Mouse (Mus musculus) hindbrain, embryonic 14.5 days (tissue): ENCODE results near the gene Irf2bp2. TPM values are rescaled to one million over a fixed set of nuclear protein-coding genes. Genes with fewer than 3 reads are reported as not detected.
"Not testable (repeated sequence)": the region's sequence is repeated elsewhere in the genome, so short reads cannot be mapped to it uniquely, and the experiment has no call there.

Experiments
- ATAC-seq: fragments of 200-750 bp; cut with Nextera tagmentation; 2 replicates; pipeline ENCODE4 v1.8.0; 2017; ENCODE audit warnings: moderate number of reproducible peaks, mild to moderate bottlenecking, moderate TSS enrichment, moderate library complexity; ENCODE audit not compliant: low FRiP score
- DNase-seq: peaks from one replicate; pipeline ENCODE4 v3.0.0-alpha.2; 2015; ENCODE audit warnings: low spot score
- H3K27ac ChIP-seq: fragments of 300-500 bp; sonication (generic); 2 replicates; pipeline ENCODE4 v1.5.1; 2014; ENCODE audit warnings: mild to moderate bottlenecking, moderate library complexity
- H3K27me3 ChIP-seq: fragments of 300-500 bp; sonication (generic); 2 replicates; pipeline ENCODE4 v1.6.1; 2014; ENCODE audit warnings: mild to moderate bottlenecking, low read length, mixed read lengths; ENCODE audit not compliant: control insufficient read depth, insufficient read depth
- H3K36me3 ChIP-seq: fragments of 300-500 bp; sonication (generic); replicated peaks from 2 replicates; pipeline ENCODE4 v1.6.1; 2014; ENCODE audit not compliant: control insufficient read depth, insufficient read depth
- H3K4me1 ChIP-seq: fragments of 300-500 bp; sonication (generic); replicated peaks from 2 replicates; pipeline ENCODE4 v1.6.1; 2014; ENCODE audit warnings: antibody characterized with exemption, low read length, mixed read lengths; ENCODE audit not compliant: control insufficient read depth, insufficient read depth
- H3K4me2 ChIP-seq: fragments of 300-500 bp; sonication (generic); replicated peaks from 2 replicates; pipeline ENCODE4 v1.6.1; 2014; ENCODE audit warnings: mild to moderate bottlenecking, moderate library complexity
- H3K4me3 ChIP-seq: fragments of 300-500 bp; sonication (generic); replicated peaks from 2 replicates; pipeline ENCODE4 v1.5.1; 2014; ENCODE audit warnings: mild to moderate bottlenecking, low read length
- H3K9ac ChIP-seq: fragments of 300-500 bp; sonication (generic); 2 replicates; pipeline ENCODE4 v1.6.1; 2014
- H3K9me3 ChIP-seq: fragments of 300-500 bp; sonication (generic); 2 replicates; pipeline ENCODE4 v1.6.1; 2016; ENCODE audit warnings: low read length; ENCODE audit not compliant: control insufficient read depth
- WGBS: fragments of 180-500 bp; shearing (Covaris S2); extraction: QIAGEN DNeasy Blood & Tissue Kit; methylation state at CpG from one replicate; pipeline ENCODE4 v1.1.7; 2014; 5-methylcytosine and 5-hydroxymethylcytosine counted together
- polyA plus RNA-seq: library from polyadenylated mRNA; unstranded; fragments of >200 nt; fragmentation: Nextera tagmentation; extraction: Ambion mirVana; gene quantifications from 2 replicates; pipeline ENCODE4 v1.2.1, GENCODE M21; 2014

Irf2bp2 gene
- polyA plus RNA-seq, 1 experiment from 2014 or later = 7.4 TPM

- no peak for ATAC-seq
- Histone ChIP-seq H3K9ac (no peak overlapping the region), H3K27me3 (no peaks in the 10 kb centered on the region), H3K9me3 (no peaks in the 10 kb centered on the region), H3K4me1 (peaks cover 16% of the 10 kb centered on the region; the same call in 1 of the 2 replicates), H3K36me3 (no peaks in the 10 kb centered on the region), H3K4me2 (no peak overlapping the region), H3K4me3 (no peak overlapping the region), H3K27ac (no peak overlapping the region)
- no peak for DNase-seq
- 92% methylated on average over 11 of the region's 11 CpGs for WGBS
Observed at GRCm38 (mm10) chr8:126609556-126610263, 15.9 kb upstream of the Irf2bp2 start.

GRCm38 (mm10) chr8:126603241-126603947, 9.6 kb upstream of the Irf2bp2 start:
- 42% methylated on average over 8 of the region's 8 CpGs for WGBS
- ATAC-seq = no peak

GRCm38 (mm10) chr8:126602641-126603040, 8.9 kb upstream of the Irf2bp2 start:
- no peaks in the 10 kb centered on the region for H3K9me3 ChIP-seq
- no peaks in the 10 kb centered on the region for H3K36me3 ChIP-seq
- no peak for ATAC-seq
- no peak overlapping the region for H3K4me2 ChIP-seq
- H3K27me3 ChIP-seq = no peaks in the 10 kb centered on the region
- no peak overlapping the region for H3K4me3 ChIP-seq
- DNase-seq = no peak
- H3K27ac ChIP-seq = peak overlapping the region; percentile 9; the same call in 1 of the 2 replicates
- H3K9ac ChIP-seq = 0 out of 2 replicates have a peak overlapping the region, but pooled peaks have one; percentile 32
- peaks cover 30% of the 10 kb centered on the region for H3K4me1 ChIP-seq
- 31% methylated on average over 8 of the region's 8 CpGs for WGBS

More at GRCm38 (mm10) chr8:126603241-126603947, 9.6 kb upstream of the Irf2bp2 start:
- Histone ChIP-seq H3K9me3 (no peaks in the 10 kb centered on the region), H3K4me3 (no peak overlapping the region), H3K27me3 (no peaks in the 10 kb centered on the region), H3K4me1 (peaks cover 31% of the 10 kb centered on the region), H3K4me2 (no peak overlapping the region), H3K9ac (no peak overlapping the region), H3K36me3 (no peaks in the 10 kb centered on the region), H3K27ac (peak overlapping the region; percentile 9)
- DNase-seq = no peak

- Histone ChIP-seq H3K4me2 (no peak overlapping the region), H3K4me1 (peaks cover 37% of the 10 kb centered on the region), H3K4me3 (no peak overlapping the region), H3K27ac (peak overlapping the region; percentile 16; the same call in 1 of the 2 replicates), H3K27me3 (no peaks in the 10 kb centered on the region), H3K9ac (no peak overlapping the region), H3K36me3 (no peaks in the 10 kb centered on the region), H3K9me3 (no peaks in the 10 kb centered on the region)
- DNase-seq (no peak), ATAC-seq (no peak)
- WGBS = 11% methylated on average over 5 of the region's 5 CpGs
Observed at GRCm38 (mm10) chr8:126601325-126601724, 7.5 kb upstream of the Irf2bp2 start.

- no peak for ATAC-seq
Observed at GRCm38 (mm10) chr8:126600816-126601243, 7.0 kb upstream of the Irf2bp2 start.

GRCm38 (mm10) chr8:126600388-126600787, 6.6 kb upstream of the Irf2bp2 start:
- peaks cover 46% of the 10 kb centered on the region for H3K4me1 ChIP-seq
- not testable (repeated sequence) for H3K27ac ChIP-seq, H3K4me3 ChIP-seq, H3K9ac ChIP-seq, DNase-seq, H3K27me3 ChIP-seq, H3K4me2 ChIP-seq, H3K36me3 ChIP-seq, H3K9me3 ChIP-seq, ATAC-seq
- 91% methylated on average over 5 of the region's 6 CpGs for WGBS

More at GRCm38 (mm10) chr8:126600816-126601243, 7.0 kb upstream of the Irf2bp2 start:
- no peak for DNase-seq
- no peak overlapping the region for H3K9ac ChIP-seq
- no peaks in the 10 kb centered on the region for H3K27me3 ChIP-seq
- H3K36me3 ChIP-seq = no peaks in the 10 kb centered on the region
- H3K4me1 ChIP-seq = peaks cover 42% of the 10 kb centered on the region
- no peak overlapping the region for H3K4me3 ChIP-seq
- H3K27ac ChIP-seq = peak overlapping the region; percentile 16; the same call in 1 of the 2 replicates
- WGBS = 5% methylated on average over 7 of the region's 7 CpGs
- no peaks in the 10 kb centered on the region for H3K9me3 ChIP-seq
- H3K4me2 ChIP-seq = no peak overlapping the region

GRCm38 (mm10) chr8:126599297-126599696, 5.5 kb upstream of the Irf2bp2 start:
- Histone ChIP-seq H3K4me2 (no peak overlapping the region), H3K9me3 (no peaks in the 10 kb centered on the region), H3K36me3 (no peaks in the 10 kb centered on the region), H3K4me1 (peaks cover 54% of the 10 kb centered on the region), H3K9ac (no peak overlapping the region), H3K27me3 (no peaks in the 10 kb centered on the region), H3K27ac (no peak overlapping the region), H3K4me3 (no peak overlapping the region)
- WGBS = 91% methylated on average over 4 of the region's 4 CpGs
- ATAC-seq = no peak
- DNase-seq = no peak

GRCm38 (mm10) chr8:126598218-126598617, 4.4 kb upstream of the Irf2bp2 start:
- Histone ChIP-seq H3K4me1 (peaks cover 54% of the 10 kb centered on the region), H3K9me3 (no peaks in the 10 kb centered on the region), H3K27ac (no peak overlapping the region), H3K4me2 (no peak overlapping the region), H3K9ac (no peak overlapping the region), H3K4me3 (no peak overlapping the region), H3K27me3 (no peaks in the 10 kb centered on the region), H3K36me3 (no peaks in the 10 kb centered on the region)
- no peak for DNase-seq
- ATAC-seq = no peak
- WGBS = 55% methylated on average over 12 of the region's 12 CpGs

- DNase-seq (no peak), ATAC-seq (no peak)
- Histone ChIP-seq H3K9me3 (no peaks in the 10 kb centered on the region), H3K9ac (peak overlapping the region; percentile 100; the same call in 1 of the 2 replicates), H3K27me3 (no peaks in the 10 kb centered on the region), H3K4me3 (no peak overlapping the region), H3K4me1 (peaks cover 47% of the 10 kb centered on the region), H3K27ac (peak overlapping the region; percentile 98), H3K36me3 (no peaks in the 10 kb centered on the region), H3K4me2 (peak overlapping the region; percentile 98)
- 82% methylated on average over 5 of the region's 5 CpGs for WGBS
Observed at GRCm38 (mm10) chr8:126596721-126597120, 2.9 kb upstream of the Irf2bp2 start.
